Mouse (Mus musculus) neural tube, embryonic 15.5 days (tissue): Measurements from ENCODE around the gene Ccdc190. TPM values are rescaled to one million over a fixed set of nuclear protein-coding genes. Genes with fewer than 3 reads are reported as not detected.

Experiments used
- ATAC-seq: fragments of 200-750 bp; cut with Nextera tagmentation; 2 replicates; pipeline ENCODE4 v1.8.0; 2017; ENCODE audit warnings: mild to moderate bottlenecking, moderate TSS enrichment, moderate library complexity; ENCODE audit not compliant: low FRiP score
- H3K27ac ChIP-seq: fragments of 300-500 bp; sonication (generic); replicated peaks from 2 replicates; pipeline ENCODE4 v1.5.1; 2015; ENCODE audit warnings: mild to moderate bottlenecking, inconsistent platforms
- H3K27me3 ChIP-seq: fragments of 300-500 bp; sonication (generic); replicated peaks from 2 replicates; pipeline ENCODE4 v1.6.1; 2015; ENCODE audit warnings: inconsistent platforms
- H3K36me3 ChIP-seq: fragments of 300-500 bp; sonication (generic); 2 replicates; pipeline ENCODE4 v1.6.1; 2015; ENCODE audit warnings: inconsistent platforms
- H3K4me1 ChIP-seq: fragments of 300-500 bp; sonication (generic); 2 replicates; pipeline ENCODE4 v1.6.1; 2015; ENCODE audit warnings: inconsistent platforms
- H3K4me2 ChIP-seq: fragments of 300-500 bp; sonication (generic); 2 replicates; pipeline ENCODE4 v1.6.1; 2015; ENCODE audit warnings: inconsistent platforms, mild to moderate bottlenecking, moderate library complexity
- H3K4me3 ChIP-seq: fragments of 300-500 bp; sonication (generic); replicated peaks from 2 replicates; pipeline ENCODE4 v1.5.1; 2015; ENCODE audit warnings: mild to moderate bottlenecking, inconsistent platforms
- H3K9ac ChIP-seq: fragments of 300-500 bp; sonication (generic); replicated peaks from 2 replicates; pipeline ENCODE4 v1.6.1; 2015; ENCODE audit warnings: mild to moderate bottlenecking, inconsistent platforms
- H3K9me3 ChIP-seq: fragments of 300-500 bp; sonication (generic); replicated peaks from 2 replicates; pipeline ENCODE4 v1.6.1; 2016; ENCODE audit warnings: inconsistent platforms
- WGBS: fragments of 180-500 bp; shearing (Covaris S2); methylation state at CpG from one replicate; pipeline ENCODE4 v1.1.7; 2015; ENCODE audit warnings: mixed read lengths; 5-methylcytosine and 5-hydroxymethylcytosine counted together
- polyA plus RNA-seq: library from polyadenylated mRNA; unstranded; fragments of >200 nt; fragmentation: Nextera tagmentation; extraction: Ambion mirVana; gene quantifications from 2 replicates; pipeline ENCODE4 v1.2.1, GENCODE M21; 2015

The Ccdc190 gene
- polyA plus RNA-seq, 1 experiment from 2014 or later = 3.5 TPM

DNA sequence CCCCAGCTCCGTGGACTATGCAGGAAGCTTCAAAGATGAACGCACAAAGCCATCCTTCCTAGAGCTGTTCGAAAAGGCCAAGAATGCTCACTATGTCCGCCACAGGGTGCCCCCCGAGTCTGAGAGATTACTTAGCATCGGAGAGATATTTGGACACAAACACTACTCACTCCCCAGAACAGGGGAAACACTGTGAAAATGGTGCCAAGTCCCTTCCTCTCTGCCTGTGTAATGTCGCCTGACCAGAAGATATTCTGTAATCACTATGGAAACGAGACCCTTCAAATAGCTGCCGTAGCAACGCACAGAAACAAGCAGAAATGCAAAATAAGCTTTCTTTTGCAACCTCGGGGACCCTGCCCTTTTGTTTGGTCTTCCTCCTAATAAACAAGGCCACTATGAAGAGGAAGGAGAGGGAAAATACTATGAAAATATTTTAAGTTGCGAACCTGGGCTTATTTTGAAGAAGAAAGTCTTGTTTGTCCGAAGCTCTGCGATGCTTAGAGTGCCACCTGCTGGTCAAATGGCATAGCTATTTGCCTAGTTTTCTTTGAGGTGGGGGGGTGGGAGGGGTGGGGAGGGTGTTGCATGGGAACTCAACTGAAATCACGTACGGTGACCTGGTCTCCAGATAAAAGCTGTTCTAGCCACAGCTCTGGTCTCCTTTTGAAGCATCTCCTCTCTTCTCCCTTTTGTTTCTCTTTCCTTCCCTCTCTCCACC is 5.7 kb downstream of the Ccdc190 start:
- H3K4me3 ChIP-seq = peak overlapping the region; percentile 31
- H3K27me3 ChIP-seq = no peaks in the 10 kb centered on the region
- peak overlapping the region; percentile 72 for H3K27ac ChIP-seq
- H3K9me3 ChIP-seq = no peaks in the 10 kb centered on the region
- no peak overlapping the region for H3K9ac ChIP-seq
- H3K4me1 ChIP-seq = peaks cover 12% of the 10 kb centered on the region
- H3K36me3 ChIP-seq = no peaks in the 10 kb centered on the region
- 26% methylated on average over 16 of the region's 16 CpGs for whole genome bisulfite sequencing
- peak; percentile 76 for ATAC-seq
- H3K4me2 ChIP-seq = peak overlapping the region; percentile 57

GRCm38 (mm10) chr1:169939345-169939744 is 10.9 kb downstream of the Ccdc190 start:
- ATAC-seq = no peak
- no peaks in the 10 kb centered on the region; the same call in 1 of the 2 replicates for H3K9me3 ChIP-seq
- no peaks in the 10 kb centered on the region for H3K36me3 ChIP-seq
- no peaks in the 10 kb centered on the region for H3K4me1 ChIP-seq
- no peak overlapping the region for H3K27ac ChIP-seq
- H3K4me3 ChIP-seq = no peak overlapping the region
- H3K27me3 ChIP-seq = no peaks in the 10 kb centered on the region
- 7% methylated on average over 2 of the region's 2 CpGs for WGBS
- H3K9ac ChIP-seq = no peak overlapping the region
- no peak overlapping the region for H3K4me2 ChIP-seq

- no peak for ATAC-seq
- no peak overlapping the region for H3K4me3 ChIP-seq
- no peaks in the 10 kb centered on the region for H3K27me3 ChIP-seq
- no peaks in the 10 kb centered on the region; the same call in 1 of the 2 replicates for H3K9me3 ChIP-seq
- H3K9ac ChIP-seq = no peak overlapping the region
- H3K4me1 ChIP-seq = no peaks in the 10 kb centered on the region
- WGBS = 82% methylated on average over 3 of the region's 3 CpGs
- H3K36me3 ChIP-seq = no peaks in the 10 kb centered on the region
- H3K27ac ChIP-seq = no peak overlapping the region
- H3K4me2 ChIP-seq = no peak overlapping the region
Measured at GRCm38 (mm10) chr1:169946004-169946403, 17.6 kb downstream of the Ccdc190 start.

DNA sequence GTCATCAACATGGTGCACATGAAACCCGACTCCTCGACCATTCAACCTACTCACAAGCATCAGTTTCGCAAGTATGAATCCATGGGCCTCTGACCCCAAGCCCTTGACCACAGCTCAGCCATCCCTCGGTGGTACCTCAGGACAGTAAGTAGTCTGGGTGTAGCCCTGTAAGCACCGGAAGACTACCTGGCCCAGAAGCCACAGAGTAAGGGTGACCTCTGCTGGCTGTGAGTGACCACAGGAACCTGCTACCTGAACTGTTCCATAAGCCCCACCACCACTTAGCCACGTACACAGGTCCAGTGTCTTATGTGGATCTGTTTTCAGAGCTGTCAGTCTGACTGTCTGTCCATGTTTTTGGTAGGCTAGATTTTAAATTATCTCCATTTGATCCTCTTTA is 19.2 kb downstream of the Ccdc190 start:
- H3K27ac ChIP-seq = no peak overlapping the region
- H3K4me3 ChIP-seq = no peak overlapping the region
- H3K9ac ChIP-seq = no peak overlapping the region
- H3K27me3 ChIP-seq = no peaks in the 10 kb centered on the region
- no peak overlapping the region for H3K4me2 ChIP-seq
- no peaks in the 10 kb centered on the region for H3K4me1 ChIP-seq
- no peak for ATAC-seq
- H3K36me3 ChIP-seq = peaks cover 11% of the 10 kb centered on the region
- WGBS = 82% methylated on average over 6 of the region's 6 CpGs
- H3K9me3 ChIP-seq = no peaks in the 10 kb centered on the region; the same call in 1 of the 2 replicates

GRCm38 (mm10) chr1:169948280-169948679 is 19.8 kb downstream of the Ccdc190 start:
- ATAC-seq = no peak
- Histone ChIP-seq H3K4me3 (no peak overlapping the region), H3K9me3 (no peaks in the 10 kb centered on the region; the same call in 1 of the 2 replicates), H3K27me3 (no peaks in the 10 kb centered on the region), H3K36me3 (peaks cover 18% of the 10 kb centered on the region), H3K27ac (no peak overlapping the region), H3K4me1 (no peaks in the 10 kb centered on the region), H3K9ac (no peak overlapping the region), H3K4me2 (no peak overlapping the region)
- 83% methylated on average over 7 of the region's 7 CpGs for WGBS

DNA sequence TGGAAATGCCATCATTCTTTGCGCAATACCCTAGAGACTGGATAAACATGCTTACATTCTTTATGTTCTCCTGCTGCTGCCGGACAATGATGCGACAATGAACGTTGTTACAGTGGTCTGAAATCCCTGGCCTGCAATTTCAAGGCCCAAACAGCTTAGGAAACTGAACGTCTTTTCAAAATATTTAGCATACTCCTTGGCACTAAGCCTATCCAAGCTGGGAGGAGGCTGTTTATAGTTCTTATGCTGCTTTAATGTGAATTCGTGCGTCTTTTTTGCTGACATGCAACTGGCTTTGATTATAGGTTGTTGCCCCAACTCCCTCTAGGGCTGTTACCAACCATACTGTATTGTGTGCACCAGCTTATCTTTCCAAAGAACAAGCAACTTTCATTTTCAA is 20.4 kb downstream of the Ccdc190 start:
- Histone ChIP-seq H3K4me3 (no peak overlapping the region), H3K4me1 (no peaks in the 10 kb centered on the region), H3K9ac (no peak overlapping the region), H3K9me3 (no peaks in the 10 kb centered on the region; the same call in 1 of the 2 replicates), H3K4me2 (no peak overlapping the region), H3K27me3 (no peaks in the 10 kb centered on the region), H3K36me3 (peaks cover 23% of the 10 kb centered on the region), H3K27ac (no peak overlapping the region)
- no peak for ATAC-seq
- 68% methylated on average over 7 of the region's 7 CpGs for WGBS

DNA sequence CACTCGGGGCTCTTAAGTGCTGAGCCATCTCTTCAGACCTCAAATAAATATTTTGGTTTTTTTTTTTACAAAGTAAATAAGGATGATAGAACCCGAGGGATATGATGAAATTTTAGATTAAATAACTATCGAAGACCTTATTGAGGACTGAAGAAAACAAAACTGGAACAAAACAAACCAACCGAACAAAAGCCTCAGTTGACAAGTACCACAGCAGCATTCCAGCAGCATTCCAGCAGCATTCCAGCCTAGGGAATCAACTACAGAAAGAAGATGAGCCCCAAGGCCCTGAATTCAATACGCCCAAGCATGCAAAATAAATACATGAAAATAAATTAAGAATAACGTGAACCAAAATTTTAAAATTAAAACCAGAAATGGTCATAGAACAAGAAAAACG is 21.5 kb downstream of the Ccdc190 start:
- ATAC-seq = no peak
- no peak overlapping the region for H3K27ac ChIP-seq
- no peak overlapping the region for H3K9ac ChIP-seq
- peaks cover 32% of the 10 kb centered on the region for H3K36me3 ChIP-seq
- no peaks in the 10 kb centered on the region for H3K9me3 ChIP-seq
- H3K4me1 ChIP-seq = no peaks in the 10 kb centered on the region
- H3K4me3 ChIP-seq = no peak overlapping the region
- no peak overlapping the region for H3K4me2 ChIP-seq
- 85% methylated on average over 7 of the region's 7 CpGs for WGBS
- no peaks in the 10 kb centered on the region for H3K27me3 ChIP-seq

DNA sequence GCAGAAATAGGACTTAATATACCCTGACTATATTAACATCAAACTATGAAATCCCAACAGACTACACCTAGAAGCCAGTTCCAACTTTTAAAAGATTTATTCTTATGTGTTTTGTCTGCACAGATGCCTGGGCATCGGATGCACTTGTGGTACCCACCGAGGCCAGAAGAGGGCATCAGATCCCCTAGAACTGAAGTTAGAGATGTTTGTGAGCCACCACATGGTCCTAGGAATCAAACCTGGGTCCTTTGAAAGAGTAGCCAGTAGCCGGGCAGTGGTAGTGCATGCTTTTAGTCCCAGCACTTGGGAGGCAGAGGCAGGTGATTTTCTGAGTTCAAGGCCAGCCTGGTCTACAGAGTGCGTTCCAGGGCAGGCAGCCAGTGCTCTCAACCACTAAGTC is 22.2 kb downstream of the Ccdc190 start:
- no peak overlapping the region for H3K9ac ChIP-seq
- H3K27me3 ChIP-seq = no peaks in the 10 kb centered on the region
- H3K4me1 ChIP-seq = no peaks in the 10 kb centered on the region
- no peak overlapping the region for H3K4me2 ChIP-seq
- peaks cover 39% of the 10 kb centered on the region for H3K36me3 ChIP-seq
- ATAC-seq = no peak
- no peak overlapping the region for H3K27ac ChIP-seq
- H3K9me3 ChIP-seq = no peaks in the 10 kb centered on the region
- H3K4me3 ChIP-seq = no peak overlapping the region
- 92% methylated on average over 4 of the region's 4 CpGs for WGBS

DNA sequence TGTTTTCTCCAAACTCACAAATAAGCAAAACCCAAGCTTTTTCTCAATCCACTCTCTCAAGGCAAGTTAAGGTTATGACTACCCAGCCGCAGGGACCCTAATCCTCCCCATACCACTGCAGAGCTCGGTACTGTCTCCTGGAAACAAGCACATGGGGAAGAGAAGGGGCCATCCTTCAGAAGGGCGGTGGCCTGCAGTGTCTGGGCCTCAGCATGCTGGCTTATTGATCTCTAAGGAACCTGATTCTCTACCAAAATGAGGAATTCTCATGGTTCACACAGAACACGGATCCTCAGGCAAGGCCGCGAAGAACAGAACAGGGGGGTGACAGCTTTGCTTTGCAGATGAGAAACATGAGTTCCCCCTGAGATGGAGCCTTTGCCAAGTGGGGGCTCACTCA is 23.1 kb downstream of the Ccdc190 start:
- peaks cover 46% of the 10 kb centered on the region for H3K36me3 ChIP-seq
- no peak overlapping the region for H3K4me3 ChIP-seq
- H3K9me3 ChIP-seq = no peaks in the 10 kb centered on the region
- H3K4me1 ChIP-seq = no peaks in the 10 kb centered on the region
- no peak for ATAC-seq
- H3K9ac ChIP-seq = no peak overlapping the region
- H3K4me2 ChIP-seq = no peak overlapping the region
- H3K27me3 ChIP-seq = no peaks in the 10 kb centered on the region
- WGBS = 94% methylated on average over 6 of the region's 6 CpGs
- H3K27ac ChIP-seq = no peak overlapping the region

DNA sequence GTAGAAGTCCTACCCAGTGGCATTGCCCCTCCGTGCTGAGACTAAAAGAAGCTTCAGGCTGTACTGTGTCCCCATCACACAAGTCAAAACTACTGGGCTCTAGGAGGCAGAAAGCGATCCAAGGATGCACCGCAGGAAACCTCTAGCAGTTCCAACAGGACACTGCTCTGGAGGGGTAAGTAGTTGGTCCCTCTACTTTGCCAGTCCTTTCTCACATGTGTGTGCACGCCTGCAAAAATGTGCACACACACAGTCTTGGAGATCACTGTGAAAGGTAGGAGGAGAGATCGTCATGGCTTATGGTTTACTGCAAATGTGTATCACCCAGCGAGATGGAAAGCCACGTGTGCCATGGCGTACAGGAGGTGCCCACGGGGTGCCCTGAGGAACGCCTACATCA is 24.2 kb downstream of the Ccdc190 start:
- H3K4me3 ChIP-seq = no peak overlapping the region
- H3K9ac ChIP-seq = no peak overlapping the region
- peaks cover 53% of the 10 kb centered on the region for H3K36me3 ChIP-seq
- no peaks in the 10 kb centered on the region for H3K9me3 ChIP-seq
- no peak overlapping the region for H3K27ac ChIP-seq
- 94% methylated on average over 10 of the region's 10 CpGs for WGBS
- H3K4me2 ChIP-seq = no peak overlapping the region
- H3K27me3 ChIP-seq = no peaks in the 10 kb centered on the region
- no peaks in the 10 kb centered on the region for H3K4me1 ChIP-seq
- no peak for ATAC-seq

GRCm38 (mm10) chr1:169953106-169953505 is 24.7 kb downstream of the Ccdc190 start:
- H3K27ac ChIP-seq = no peak overlapping the region
- no peaks in the 10 kb centered on the region for H3K9me3 ChIP-seq
- H3K4me2 ChIP-seq = no peak overlapping the region
- 95% methylated on average over 10 of the region's 10 CpGs for WGBS
- peaks cover 57% of the 10 kb centered on the region for H3K36me3 ChIP-seq
- no peaks in the 10 kb centered on the region for H3K27me3 ChIP-seq
- no peak overlapping the region for H3K4me3 ChIP-seq
- no peaks in the 10 kb centered on the region for H3K4me1 ChIP-seq
- no peak for ATAC-seq
- H3K9ac ChIP-seq = no peak overlapping the region

- Histone ChIP-seq H3K4me2 (peak within 1 kb of the TSS; percentile 79), H3K9me3 (no peaks in the 10 kb centered on the region), H3K27ac (peak within 1 kb of the TSS; percentile 80), H3K9ac (peak within 1 kb of the TSS; percentile 48), H3K4me1 (peaks cover 24% of the 10 kb centered on the region), H3K36me3 (peaks cover 22% of the 10 kb centered on the region), H3K4me3 (peak within 1 kb of the TSS; percentile 60), H3K27me3 (no peaks in the 10 kb centered on the region)
- WGBS = under 1% methylated on average over 48 of the region's 48 CpGs
- peak; percentile 100 for ATAC-seq
Measured at GRCm38 (mm10) chr1:169968792-169969515, 40.5 kb downstream of the Ccdc190 start, which contains the start of gene Hsd17b7. TSS of gene Hsd17b7 (minus strand) at chr1:169969241.
